Mouse (Mus musculus) ES-Bruce4 (cell line): ENCODE data around the gene Tnfsf15. TPM values are rescaled to one million over a fixed set of nuclear protein-coding genes. Genes with fewer than 3 reads are reported as not detected.

Source experiments
- H3K27ac ChIP-seq: 2 replicates; pipeline ENCODE4 v1.5.1; 2012; ENCODE audit warnings: low read length, inconsistent platforms; ENCODE audit not compliant: insufficient read depth
- H3K27me3 ChIP-seq: 2 replicates; pipeline ENCODE4 v1.6.1; 2012; ENCODE audit warnings: mild to moderate bottlenecking, low read length, inconsistent platforms; ENCODE audit not compliant: control insufficient read depth, poor library complexity, insufficient read depth, severe bottlenecking
- H3K36me3 ChIP-seq: 2 replicates; pipeline ENCODE4 v1.6.1; 2012; ENCODE audit warnings: inconsistent platforms, mild to moderate bottlenecking, low read length, moderate library complexity; ENCODE audit not compliant: control insufficient read depth, poor library complexity, insufficient read depth, severe bottlenecking
- H3K4me1 ChIP-seq: one replicate; pipeline ENCODE4 v1.8.1; 2011; ENCODE audit warnings: low read length; ENCODE audit not compliant: control insufficient read depth, insufficient read depth
- H3K4me3 ChIP-seq: 2 replicates; pipeline ENCODE4 v1.5.1; 2011; ENCODE audit warnings: low read depth, mild to moderate bottlenecking, low read length
- H3K9ac ChIP-seq: 2 replicates; pipeline ENCODE4 v1.6.1; 2012; ENCODE audit warnings: low read depth, mild to moderate bottlenecking, inconsistent platforms; ENCODE audit not compliant: poor library complexity, severe bottlenecking
- H3K9me3 ChIP-seq: replicated peaks from 2 replicates; pipeline ENCODE4 v1.6.1; 2012; ENCODE audit warnings: mild to moderate bottlenecking, low read length, inconsistent platforms; ENCODE audit not compliant: control insufficient read depth, poor library complexity, insufficient read depth, severe bottlenecking
- CTCF ChIP-seq: IDR thresholded peaks from one replicate; pipeline ENCODE4 v1.8.1; 2011; ENCODE audit warnings: low read depth, low read length
- EP300 ChIP-seq: IDR thresholded peaks from 2 replicates; pipeline ENCODE4 v1.6.1; 2011; ENCODE audit warnings: low read depth, low read length; ENCODE audit not compliant: insufficient read depth
- POLR2A ChIP-seq: IDR thresholded peaks from one replicate; pipeline ENCODE4 v1.8.1; 2011; ENCODE audit warnings: low read length; ENCODE audit not compliant: insufficient read depth
- polyA plus RNA-seq: library from polyadenylated mRNA; stranded (reverse); fragments of >200 nt; gene quantifications from 2 replicates; pipeline ENCODE4 v1.2.4, GENCODE M21; 2011; ENCODE audit warnings: low read depth; ENCODE audit not compliant: missing spikeins, insufficient read depth, insufficient read length

Tnfsf15 gene
- polyA plus RNA-seq, 1 experiment: 0.24 TPM

GRCm38 (mm10) chr4:63740001-63740400 lies 4.9 kb downstream of the Tnfsf15 start:
- TF ChIP-seq POLR2A (no peak), CTCF (no peak), EP300 (no peak)
- H3K36me3 ChIP-seq: no peaks in the 10 kb centered on the region
- H3K27me3 ChIP-seq: no peaks in the 10 kb centered on the region
- no peak overlapping the region for H3K4me3 ChIP-seq
- H3K9ac ChIP-seq: no peak overlapping the region
- H3K9me3 ChIP-seq: no peaks in the 10 kb centered on the region
- H3K27ac ChIP-seq: no peak overlapping the region
- H3K4me1 ChIP-seq: no peaks in the 10 kb centered on the region

- Histone ChIP-seq H3K27ac (no peak overlapping the region), H3K4me3 (no peak overlapping the region), H3K27me3 (no peaks in the 10 kb centered on the region), H3K36me3 (no peaks in the 10 kb centered on the region), H3K9ac (no peak overlapping the region), H3K9me3 (no peaks in the 10 kb centered on the region), H3K4me1 (no peaks in the 10 kb centered on the region)
- TF ChIP-seq EP300 (no peak), POLR2A (no peak), CTCF (no peak)
Observed at GRCm38 (mm10) chr4:63739524-63739923, 5.4 kb downstream of the Tnfsf15 start.

GRCm38 (mm10) chr4:63738364-63738997 lies 6.4 kb downstream of the Tnfsf15 start:
- H3K36me3 ChIP-seq: no peaks in the 10 kb centered on the region
- H3K27me3 ChIP-seq: no peaks in the 10 kb centered on the region
- no peak overlapping the region for H3K9ac ChIP-seq
- no peak for TF ChIP-seq CTCF
- no peak for TF ChIP-seq POLR2A
- TF ChIP-seq EP300: no peak
- no peaks in the 10 kb centered on the region for H3K9me3 ChIP-seq
- no peak overlapping the region for H3K4me3 ChIP-seq
- no peak overlapping the region for H3K27ac ChIP-seq
- no peaks in the 10 kb centered on the region for H3K4me1 ChIP-seq

- H3K9ac ChIP-seq: no peak overlapping the region
- no peaks in the 10 kb centered on the region for H3K27me3 ChIP-seq
- no peaks in the 10 kb centered on the region for H3K9me3 ChIP-seq
- H3K36me3 ChIP-seq: no peaks in the 10 kb centered on the region
- H3K27ac ChIP-seq: no peak overlapping the region
- no peak for TF ChIP-seq CTCF
- TF ChIP-seq POLR2A: no peak
- no peak for TF ChIP-seq EP300
- H3K4me3 ChIP-seq: no peak overlapping the region
- no peaks in the 10 kb centered on the region for H3K4me1 ChIP-seq
Observed at GRCm38 (mm10) chr4:63731299-63731698, 13.6 kb downstream of the Tnfsf15 start.

GRCm38 (mm10) chr4:63726727-63727126 lies 18.2 kb downstream of the Tnfsf15 start:
- Histone ChIP-seq H3K27ac (no peak overlapping the region), H3K27me3 (no peaks in the 10 kb centered on the region), H3K9ac (no peak overlapping the region), H3K4me3 (no peak overlapping the region), H3K4me1 (no peaks in the 10 kb centered on the region), H3K36me3 (no peaks in the 10 kb centered on the region), H3K9me3 (no peaks in the 10 kb centered on the region)
- TF ChIP-seq POLR2A (no peak), CTCF (no peak), EP300 (no peak)

GRCm38 (mm10) chr4:63725981-63726380 lies 18.9 kb downstream of the Tnfsf15 start:
- Histone ChIP-seq H3K27ac (no peak overlapping the region), H3K27me3 (no peaks in the 10 kb centered on the region), H3K36me3 (no peaks in the 10 kb centered on the region), H3K9ac (no peak overlapping the region), H3K4me1 (no peaks in the 10 kb centered on the region), H3K4me3 (no peak overlapping the region), H3K9me3 (no peaks in the 10 kb centered on the region)
- TF ChIP-seq EP300 (no peak), POLR2A (no peak), CTCF (no peak)
